Mouse (Mus musculus): ENCODE data around the gene Blnk. TPM values are rescaled to one million over a fixed set of nuclear protein-coding genes. Genes with fewer than 3 reads are reported as not detected.

Gene Blnk
- 0.60 and 0.75 TPM in 2 replicates for polyA plus RNA-seq (2015; fragmentation: Nextera tagmentation; extraction: Ambion mirVana)

GRCm38 (mm10) chr19:40994057-40994585, at the start of gene Blnk:
Blnk (minus strand) TSS chr19:40994535.
- H3K27me3 ChIP-seq (ENCODE audit: control insufficient read depth, insufficient read depth, low read length): no peaks in the 10 kb centered on the region
- 38% methylated on average over 8 of the region's 8 CpGs for WGBS
- H3K9ac ChIP-seq (ENCODE audit: low read length): no peak within 1 kb of the TSS
- ATAC-seq (replicated peaks; ENCODE audit: extremely low read depth, insufficient read depth, low FRiP score): no peak
- no peaks in the 10 kb centered on the region for H3K4me1 ChIP-seq (ENCODE audit: control insufficient read depth, insufficient read depth, low read length)
- H3K27ac ChIP-seq (ENCODE audit: low read length): no peak within 1 kb of the TSS
- H3K9me3 ChIP-seq (replicated peaks; ENCODE audit: control insufficient read depth, low read length): no peaks in the 10 kb centered on the region
- H3K36me3 ChIP-seq (ENCODE audit: control insufficient read depth, insufficient read depth): no peaks in the 10 kb centered on the region
- no peak within 1 kb of the TSS for H3K4me2 ChIP-seq (ENCODE audit: low read depth, low read length)
- no peak within 1 kb of the TSS for H3K4me3 ChIP-seq (ENCODE audit: low read length)

GRCm38 (mm10) chr19:41039110-41039509, 44.8 kb upstream of the Blnk start:
- Histone ChIP-seq H3K4me3 (ENCODE audit: low read length) (no peak overlapping the region), H3K9me3 (replicated peaks; ENCODE audit: control insufficient read depth, low read length) (no peaks in the 10 kb centered on the region), H3K27me3 (ENCODE audit: control insufficient read depth, insufficient read depth, low read length) (no peaks in the 10 kb centered on the region), H3K36me3 (ENCODE audit: control insufficient read depth, insufficient read depth) (no peaks in the 10 kb centered on the region), H3K4me1 (ENCODE audit: control insufficient read depth, insufficient read depth, low read length) (peaks cover 4% of the 10 kb centered on the region; the same call in 1 of the 2 replicates), H3K9ac (ENCODE audit: low read length) (no peak overlapping the region), H3K4me2 (ENCODE audit: low read depth, low read length) (no peak overlapping the region), H3K27ac (ENCODE audit: low read length) (no peak overlapping the region)
- 0 out of 2 replicates have a peak, but pooled peaks have one; percentile 18 for ATAC-seq (replicated peaks; ENCODE audit: extremely low read depth, insufficient read depth, low FRiP score)
- WGBS: 72% methylated on average over 7 of the region's 7 CpGs

DNA sequence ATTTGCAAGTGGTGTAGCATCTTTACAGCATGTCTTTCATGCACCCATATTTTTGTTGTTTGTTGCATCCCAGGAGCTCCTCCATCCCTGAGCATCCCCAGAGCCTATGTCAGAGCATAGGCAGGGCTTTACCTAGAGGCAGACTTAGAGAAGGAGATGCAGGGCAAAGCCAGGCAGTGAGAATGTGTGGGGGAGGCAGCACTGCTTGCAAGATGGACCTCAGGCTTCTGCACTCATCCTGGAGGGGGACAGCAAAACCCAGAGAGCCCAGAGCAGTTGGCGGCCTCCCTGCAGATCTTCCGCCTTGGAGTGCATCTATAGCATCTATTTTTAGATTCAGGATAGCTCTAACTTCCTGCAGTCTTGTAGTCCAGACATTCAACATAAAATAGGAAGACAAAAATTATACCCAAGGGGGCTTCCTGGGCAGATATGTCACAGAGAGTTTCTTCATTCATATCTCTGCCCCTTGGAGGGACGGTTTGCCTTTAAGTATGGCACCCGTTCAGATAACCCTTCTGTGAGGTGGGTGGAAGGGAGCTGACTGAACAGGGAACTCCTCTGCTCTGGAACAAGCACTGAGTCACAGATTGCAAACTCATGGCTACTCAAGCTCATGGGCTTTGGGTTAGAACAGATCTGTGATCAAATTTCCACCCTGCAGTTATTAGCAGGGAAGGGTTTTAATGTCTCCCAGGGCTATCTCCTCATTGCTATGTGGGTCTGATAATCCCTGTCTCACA, 41.6 kb upstream of the Blnk start:
- WGBS: 36% methylated on average over 4 of the region's 4 CpGs

DNA sequence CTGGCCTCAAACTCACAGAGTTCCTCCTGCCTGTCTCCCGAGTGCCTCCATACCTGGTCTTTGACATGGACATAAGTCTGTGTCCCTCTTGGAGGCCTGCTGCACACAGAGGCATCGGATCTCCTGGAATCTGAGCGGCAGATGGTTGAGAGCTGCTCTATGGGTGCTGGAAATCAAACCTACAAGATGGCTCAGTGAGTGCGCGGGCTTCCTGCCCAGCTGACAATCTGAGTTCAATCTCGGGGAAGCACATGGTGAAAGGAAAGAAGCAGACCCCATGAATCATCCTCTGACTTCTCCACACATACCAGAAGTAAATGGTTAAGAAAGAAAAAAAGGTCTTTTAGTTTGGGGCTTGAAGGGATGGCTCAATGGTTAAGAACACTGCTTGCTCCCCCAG, 37.5 kb upstream of the Blnk start:
- Histone ChIP-seq H3K9me3 (replicated peaks; ENCODE audit: control insufficient read depth, low read length) (no peaks in the 10 kb centered on the region), H3K9ac (ENCODE audit: low read length) (no peak overlapping the region), H3K27me3 (ENCODE audit: control insufficient read depth, insufficient read depth, low read length) (no peaks in the 10 kb centered on the region), H3K4me2 (ENCODE audit: low read depth, low read length) (no peak overlapping the region), H3K27ac (ENCODE audit: low read length) (no peak overlapping the region), H3K36me3 (ENCODE audit: control insufficient read depth, insufficient read depth) (no peaks in the 10 kb centered on the region), H3K4me3 (ENCODE audit: low read length) (no peak overlapping the region), H3K4me1 (ENCODE audit: control insufficient read depth, insufficient read depth, low read length) (peaks cover 4% of the 10 kb centered on the region; the same call in 1 of the 2 replicates)
- 71% methylated on average over 6 of the region's 6 CpGs for WGBS
- no peak for ATAC-seq (replicated peaks; ENCODE audit: extremely low read depth, insufficient read depth, low FRiP score)

More for the DNA sequence above, 41.6 kb upstream of the Blnk start:
- H3K27me3 ChIP-seq (ENCODE audit: control insufficient read depth, insufficient read depth, low read length): no peaks in the 10 kb centered on the region
- no peaks in the 10 kb centered on the region for H3K9me3 ChIP-seq (replicated peaks; ENCODE audit: control insufficient read depth, low read length)
- no peak for ATAC-seq (replicated peaks; ENCODE audit: extremely low read depth, insufficient read depth, low FRiP score)
- no peak overlapping the region for H3K4me2 ChIP-seq (ENCODE audit: low read depth, low read length)
- H3K4me1 ChIP-seq (ENCODE audit: control insufficient read depth, insufficient read depth, low read length): peaks cover 4% of the 10 kb centered on the region; the same call in 1 of the 2 replicates
- H3K9ac ChIP-seq (ENCODE audit: low read length): no peak overlapping the region
- H3K36me3 ChIP-seq (ENCODE audit: control insufficient read depth, insufficient read depth): no peaks in the 10 kb centered on the region
- no peak overlapping the region for H3K4me3 ChIP-seq (ENCODE audit: low read length)
- H3K27ac ChIP-seq (ENCODE audit: low read length): no peak overlapping the region

GRCm38 (mm10) chr19:41031009-41031408, 36.7 kb upstream of the Blnk start:
- Histone ChIP-seq H3K4me2 (ENCODE audit: low read depth, low read length) (no peak overlapping the region), H3K36me3 (ENCODE audit: control insufficient read depth, insufficient read depth) (no peaks in the 10 kb centered on the region), H3K9me3 (replicated peaks; ENCODE audit: control insufficient read depth, low read length) (no peaks in the 10 kb centered on the region), H3K9ac (ENCODE audit: low read length) (no peak overlapping the region), H3K27ac (ENCODE audit: low read length) (no peak overlapping the region), H3K4me3 (ENCODE audit: low read length) (no peak overlapping the region), H3K27me3 (ENCODE audit: control insufficient read depth, insufficient read depth, low read length) (no peaks in the 10 kb centered on the region), H3K4me1 (ENCODE audit: control insufficient read depth, insufficient read depth, low read length) (peaks cover 3% of the 10 kb centered on the region; the same call in 1 of the 2 replicates)
- 54% methylated on average over 11 of the region's 11 CpGs for WGBS
- ATAC-seq (replicated peaks; ENCODE audit: extremely low read depth, insufficient read depth, low FRiP score): peak; percentile 58; the same call in 1 of the 2 replicates

GRCm38 (mm10) chr19:41030161-41030560, 35.8 kb upstream of the Blnk start:
- Histone ChIP-seq H3K4me1 (ENCODE audit: control insufficient read depth, insufficient read depth, low read length) (no peaks in the 10 kb centered on the region), H3K27ac (ENCODE audit: low read length) (no peak overlapping the region), H3K4me3 (ENCODE audit: low read length) (no peak overlapping the region), H3K36me3 (ENCODE audit: control insufficient read depth, insufficient read depth) (no peaks in the 10 kb centered on the region), H3K9ac (ENCODE audit: low read length) (no peak overlapping the region), H3K9me3 (replicated peaks; ENCODE audit: control insufficient read depth, low read length) (no peaks in the 10 kb centered on the region), H3K27me3 (ENCODE audit: control insufficient read depth, insufficient read depth, low read length) (no peaks in the 10 kb centered on the region), H3K4me2 (ENCODE audit: low read depth, low read length) (no peak overlapping the region)
- ATAC-seq (replicated peaks; ENCODE audit: extremely low read depth, insufficient read depth, low FRiP score): no peak
- 67% methylated on average over 6 of the region's 6 CpGs for WGBS

- Histone ChIP-seq H3K9ac (ENCODE audit: low read length) (no peak within 1 kb of the TSS), H3K36me3 (ENCODE audit: control insufficient read depth, insufficient read depth) (no peaks in the 10 kb centered on the region), H3K27ac (ENCODE audit: low read length) (no peak within 1 kb of the TSS), H3K27me3 (ENCODE audit: control insufficient read depth, insufficient read depth, low read length) (no peaks in the 10 kb centered on the region), H3K9me3 (replicated peaks; ENCODE audit: control insufficient read depth, low read length) (no peaks in the 10 kb centered on the region), H3K4me1 (ENCODE audit: control insufficient read depth, insufficient read depth, low read length) (no peaks in the 10 kb centered on the region), H3K4me2 (ENCODE audit: low read depth, low read length) (no peak within 1 kb of the TSS), H3K4me3 (ENCODE audit: low read length) (no peak within 1 kb of the TSS)
- 77% methylated on average over 6 of the region's 6 CpGs for WGBS
- no peak for ATAC-seq (replicated peaks; ENCODE audit: extremely low read depth, insufficient read depth, low FRiP score)
Measured at GRCm38 (mm10) chr19:41029219-41029618, 34.9 kb upstream of the Blnk start, which contains the start of gene Dntt. Dntt (plus strand) TSS chr19:41029275.

- no peak overlapping the region for H3K4me3 ChIP-seq (ENCODE audit: low read length)
- no peaks in the 10 kb centered on the region for H3K4me1 ChIP-seq (ENCODE audit: control insufficient read depth, insufficient read depth, low read length)
- H3K9me3 ChIP-seq (replicated peaks; ENCODE audit: control insufficient read depth, low read length): no peaks in the 10 kb centered on the region
- H3K9ac ChIP-seq (ENCODE audit: low read length): no peak overlapping the region
- H3K36me3 ChIP-seq (ENCODE audit: control insufficient read depth, insufficient read depth): no peaks in the 10 kb centered on the region
- 89% methylated on average over 9 of the region's 9 CpGs for WGBS
- ATAC-seq (replicated peaks; ENCODE audit: extremely low read depth, insufficient read depth, low FRiP score): no peak
- no peak overlapping the region for H3K4me2 ChIP-seq (ENCODE audit: low read depth, low read length)
- H3K27ac ChIP-seq (ENCODE audit: low read length): no peak overlapping the region
- H3K27me3 ChIP-seq (ENCODE audit: control insufficient read depth, insufficient read depth, low read length): no peaks in the 10 kb centered on the region; the same call in 1 of the 2 replicates
Measured at GRCm38 (mm10) chr19:41027601-41028000, 33.3 kb upstream of the Blnk start.

DNA sequence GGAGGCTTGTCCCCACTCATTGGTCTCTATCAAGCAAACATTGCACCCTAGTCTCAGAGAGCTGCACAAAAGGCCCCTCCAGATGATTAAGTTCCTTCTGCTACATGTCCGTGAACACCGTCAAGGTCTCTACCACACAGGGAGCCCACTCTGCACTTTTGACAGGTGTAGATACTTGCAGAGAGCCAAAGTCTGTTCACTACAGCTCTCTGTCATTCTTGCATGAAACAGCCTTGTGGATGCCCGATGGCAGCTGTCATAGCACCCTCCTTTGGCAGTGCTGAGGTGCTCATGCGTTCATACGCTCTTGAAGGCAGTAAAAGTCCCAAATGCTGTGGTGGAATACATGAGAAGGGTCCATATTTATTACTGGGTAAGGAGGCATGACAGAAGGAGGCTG, 32.7 kb upstream of the Blnk start:
- H3K9ac ChIP-seq (ENCODE audit: low read length): no peak overlapping the region
- ATAC-seq (replicated peaks; ENCODE audit: extremely low read depth, insufficient read depth, low FRiP score): no peak
- no peaks in the 10 kb centered on the region; the same call in 1 of the 2 replicates for H3K27me3 ChIP-seq (ENCODE audit: control insufficient read depth, insufficient read depth, low read length)
- no peaks in the 10 kb centered on the region for H3K4me1 ChIP-seq (ENCODE audit: control insufficient read depth, insufficient read depth, low read length)
- H3K4me3 ChIP-seq (ENCODE audit: low read length): no peak overlapping the region
- 85% methylated on average over 5 of the region's 5 CpGs for WGBS
- no peak overlapping the region for H3K27ac ChIP-seq (ENCODE audit: low read length)
- no peak overlapping the region for H3K4me2 ChIP-seq (ENCODE audit: low read depth, low read length)
- no peaks in the 10 kb centered on the region for H3K9me3 ChIP-seq (replicated peaks; ENCODE audit: control insufficient read depth, low read length)
- no peaks in the 10 kb centered on the region for H3K36me3 ChIP-seq (ENCODE audit: control insufficient read depth, insufficient read depth)

All from heart, embryonic 16.5 days (tissue).